Mouse (Mus musculus): ENCODE data around the gene Cep19. TPM values are rescaled to one million over a fixed set of nuclear protein-coding genes. Genes with fewer than 3 reads are reported as not detected.
"Not testable (repeated sequence)": the region's sequence is repeated elsewhere in the genome, so short reads cannot be mapped to it uniquely, and the experiment has no call there.

The Cep19 gene
- polyA plus RNA-seq, 1 experiment from 2014 or later: 48.4 TPM

DNA sequence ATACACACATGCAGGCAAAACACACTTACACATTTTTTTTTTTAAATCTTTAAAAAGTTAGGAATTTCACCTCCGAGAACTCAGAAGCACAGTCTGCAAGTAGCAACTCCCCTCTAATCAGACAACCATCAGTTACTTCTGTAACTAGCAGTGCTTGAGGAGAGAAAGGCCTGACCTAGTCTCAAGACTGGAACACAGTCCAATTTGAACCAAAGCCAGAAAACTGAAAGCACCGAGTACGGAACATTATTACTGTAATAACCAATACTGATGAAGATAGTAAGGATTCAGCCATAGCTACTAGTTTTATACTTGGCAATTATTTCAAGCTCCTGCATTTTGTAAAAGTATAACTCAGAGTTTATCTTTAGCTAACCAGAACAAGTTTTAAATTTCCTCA, 23.2 kb upstream of the Cep19 start:
- ATAC-seq: no peak
- Histone ChIP-seq H3K4me2 (ENCODE audit: low read length) (peak overlapping the region; percentile 6; the same call in 1 of the 2 replicates), H3K36me3 (ENCODE audit: control insufficient read depth, insufficient read depth) (no peaks in the 10 kb centered on the region), H3K27me3 (replicated peaks; ENCODE audit: control insufficient read depth, insufficient read depth, low read length) (no peaks in the 10 kb centered on the region), H3K4me3 (replicated peaks; ENCODE audit: low read length) (no peak overlapping the region), H3K27ac (ENCODE audit: low read length) (no peak overlapping the region), H3K9ac (replicated peaks; ENCODE audit: low read depth, low read length) (no peak overlapping the region), H3K9me3 (ENCODE audit: control insufficient read depth, low read length) (no peaks in the 10 kb centered on the region), H3K4me1 (replicated peaks; ENCODE audit: control insufficient read depth, insufficient read depth, low read length) (peaks cover 24% of the 10 kb centered on the region)
- 48% methylated on average over 3 of the region's 3 CpGs for WGBS

DNA sequence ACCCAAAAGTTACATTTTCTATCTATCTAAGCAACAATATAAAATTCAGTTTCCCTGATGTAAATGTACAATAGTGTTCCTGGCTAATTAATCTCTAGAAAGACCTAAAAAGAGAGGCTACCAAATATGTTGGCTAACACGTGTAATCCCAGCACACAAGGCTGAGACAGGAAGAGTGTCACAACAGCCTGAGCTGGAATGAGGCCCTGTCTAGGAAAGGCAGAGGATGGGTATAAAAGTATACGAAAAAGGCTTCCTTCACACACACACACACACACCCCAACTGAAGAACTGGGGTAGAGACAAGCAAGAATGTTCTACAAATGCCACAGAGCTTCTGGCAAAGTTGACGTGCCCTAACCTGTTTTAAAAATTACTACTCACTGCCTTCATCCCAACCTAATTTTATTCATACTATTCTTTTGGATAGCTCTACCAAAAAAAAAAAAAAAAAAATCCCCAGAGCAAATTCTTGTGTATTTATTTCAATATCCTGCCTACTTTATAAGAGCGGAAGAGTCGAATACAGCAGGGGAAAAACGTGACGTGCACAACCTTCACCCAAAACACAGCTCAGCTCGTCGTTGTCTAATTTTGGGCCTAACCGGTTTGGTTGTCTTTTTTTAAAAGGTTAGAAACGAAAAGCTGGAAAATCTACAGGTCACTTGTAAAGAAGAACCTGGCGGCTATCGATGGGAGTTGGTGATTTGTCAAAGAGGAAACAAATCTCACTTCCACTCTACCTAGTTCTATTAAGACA, 21.8 kb upstream of the Cep19 start:
- Histone ChIP-seq H3K27me3 (replicated peaks; ENCODE audit: control insufficient read depth, insufficient read depth, low read length) (no peaks in the 10 kb centered on the region), H3K9ac (replicated peaks; ENCODE audit: low read depth, low read length) (0 out of 2 replicates have a peak overlapping the region, but pooled peaks have one; percentile 19), H3K27ac (ENCODE audit: low read length) (no peak overlapping the region), H3K4me2 (ENCODE audit: low read length) (peak overlapping the region; percentile 60), H3K36me3 (ENCODE audit: control insufficient read depth, insufficient read depth) (no peaks in the 10 kb centered on the region), H3K4me1 (replicated peaks; ENCODE audit: control insufficient read depth, insufficient read depth, low read length) (peaks cover 21% of the 10 kb centered on the region), H3K9me3 (ENCODE audit: control insufficient read depth, low read length) (no peaks in the 10 kb centered on the region), H3K4me3 (replicated peaks; ENCODE audit: low read length) (peak overlapping the region; percentile 97)
- ATAC-seq: no peak
- WGBS: 5% methylated on average over 13 of the region's 13 CpGs

DNA sequence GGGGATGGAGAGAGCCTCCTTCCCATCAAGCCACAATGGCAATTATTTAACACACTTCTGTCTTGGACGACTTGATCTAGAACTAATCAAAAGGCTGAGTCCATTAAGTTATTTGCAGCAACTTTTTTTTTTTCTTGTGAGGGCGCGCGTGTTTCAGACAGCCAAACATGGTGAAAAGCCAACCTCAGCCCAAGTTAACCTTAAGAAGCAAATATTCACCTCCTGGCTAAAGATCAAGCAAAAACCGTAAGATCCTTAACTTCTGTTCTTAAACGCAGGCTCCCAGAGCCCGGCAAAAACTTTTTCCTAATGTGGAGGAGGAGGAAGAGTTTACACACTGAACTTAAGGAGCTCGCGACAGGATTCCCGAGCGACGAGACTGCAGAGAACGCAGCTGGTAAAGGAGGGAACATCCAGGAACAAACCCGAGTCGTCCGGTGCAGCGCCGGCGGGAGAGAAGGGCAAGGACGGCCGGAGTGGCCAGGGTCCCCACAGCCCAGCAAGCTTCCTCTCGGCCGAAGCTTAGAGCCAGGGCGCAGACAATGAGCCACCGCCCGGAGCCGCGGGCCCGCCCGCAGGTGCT, 21.1 kb upstream of the Cep19 start:
- Histone ChIP-seq H3K9me3 (ENCODE audit: control insufficient read depth, low read length) (no peaks in the 10 kb centered on the region), H3K27ac (ENCODE audit: low read length) (peak overlapping the region; percentile 89), H3K9ac (replicated peaks; ENCODE audit: low read depth, low read length) (peak overlapping the region; percentile 94), H3K27me3 (replicated peaks; ENCODE audit: control insufficient read depth, insufficient read depth, low read length) (no peaks in the 10 kb centered on the region), H3K36me3 (ENCODE audit: control insufficient read depth, insufficient read depth) (no peaks in the 10 kb centered on the region), H3K4me1 (replicated peaks; ENCODE audit: control insufficient read depth, insufficient read depth, low read length) (peaks cover 21% of the 10 kb centered on the region), H3K4me2 (ENCODE audit: low read length) (peak overlapping the region; percentile 60), H3K4me3 (replicated peaks; ENCODE audit: low read length) (peak overlapping the region; percentile 97)
- under 1% methylated on average over 30 of the region's 30 CpGs for WGBS
- ATAC-seq: no peak

DNA sequence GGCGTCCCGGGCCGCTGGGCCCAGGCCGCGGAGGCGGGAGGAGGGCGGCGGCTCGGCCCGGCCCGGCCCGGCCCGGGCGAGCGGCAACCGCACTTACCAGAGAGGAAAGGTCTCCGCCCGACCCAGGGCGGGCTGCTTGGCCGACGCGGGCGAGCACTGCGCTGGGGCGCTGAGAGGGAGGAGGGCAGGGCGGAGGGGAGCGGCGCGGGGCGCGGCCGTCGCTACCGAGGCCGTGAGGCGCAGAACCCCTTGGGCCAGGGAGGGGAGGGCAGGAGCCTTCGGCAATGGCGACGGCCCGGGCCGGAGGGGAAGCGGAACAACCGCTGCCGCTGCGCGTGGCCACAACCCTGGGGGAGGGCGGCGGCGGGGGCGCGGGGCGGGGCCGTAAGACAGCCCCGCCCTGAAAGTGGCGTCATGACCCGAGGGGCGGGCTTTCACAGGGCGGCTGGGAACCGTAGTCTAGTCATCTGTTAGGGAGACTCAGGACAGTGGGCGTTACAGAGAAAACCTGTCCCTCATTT, 20.5 kb upstream of the Cep19 start, which contains the start of gene Pak2:
TSS of gene Pak2 (minus strand) at position 352 of the 521 bp plus-strand sequence.
- H3K4me1 ChIP-seq (replicated peaks; ENCODE audit: control insufficient read depth, insufficient read depth, low read length): peaks cover 21% of the 10 kb centered on the region
- peak within 1 kb of the TSS; percentile 60 for H3K4me2 ChIP-seq (ENCODE audit: low read length)
- under 1% methylated on average over 46 of the region's 60 CpGs for WGBS
- no peaks in the 10 kb centered on the region for H3K9me3 ChIP-seq (ENCODE audit: control insufficient read depth, low read length)
- H3K27ac ChIP-seq (ENCODE audit: low read length): peak within 1 kb of the TSS; percentile 89
- peak within 1 kb of the TSS; percentile 97 for H3K4me3 ChIP-seq (replicated peaks; ENCODE audit: low read length)
- ATAC-seq: peak; percentile 97
- H3K27me3 ChIP-seq (replicated peaks; ENCODE audit: control insufficient read depth, insufficient read depth, low read length): no peaks in the 10 kb centered on the region
- peak within 1 kb of the TSS; percentile 94 for H3K9ac ChIP-seq (replicated peaks; ENCODE audit: low read depth, low read length)
- H3K36me3 ChIP-seq (ENCODE audit: control insufficient read depth, insufficient read depth): no peaks in the 10 kb centered on the region; the same call in 1 of the 2 replicates

DNA sequence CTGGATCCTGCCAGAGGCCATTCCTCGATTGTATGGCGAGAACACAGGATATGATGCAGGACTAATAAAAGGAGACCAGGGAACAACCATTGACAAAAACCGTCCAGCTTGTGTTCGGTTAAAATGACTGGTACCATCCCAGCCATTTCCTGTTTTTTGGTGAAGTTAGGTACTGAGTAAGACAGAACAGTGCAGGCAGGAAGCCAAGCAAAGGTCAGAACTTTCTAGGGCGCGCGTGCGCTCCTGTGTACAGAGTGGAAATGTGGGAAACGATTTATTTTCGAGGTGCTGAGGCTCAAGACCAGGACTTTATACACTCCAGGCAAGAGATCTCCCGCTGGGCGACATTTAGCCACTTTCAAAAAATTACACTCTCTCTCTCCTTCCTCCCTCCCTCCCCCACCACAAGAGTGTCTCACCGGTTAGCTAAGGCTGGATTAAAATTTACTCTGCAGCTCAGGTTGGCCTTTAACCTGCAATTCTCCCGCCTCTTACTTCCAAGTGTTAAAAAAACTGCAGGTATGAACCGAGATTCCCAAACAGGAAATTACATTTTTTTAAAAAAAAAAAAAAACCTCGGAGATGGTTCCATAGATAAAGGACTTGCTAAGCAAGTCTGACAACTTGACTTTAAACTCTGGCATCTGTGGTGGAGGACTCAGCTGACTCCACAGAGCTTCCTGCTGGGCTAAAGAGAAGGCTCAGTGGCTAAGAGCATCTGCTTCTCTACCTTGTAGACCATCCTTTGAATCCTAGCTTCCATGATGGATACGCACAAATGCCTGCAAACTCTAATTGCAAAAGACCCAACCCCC, 11.8 kb upstream of the Cep19 start:
- Histone ChIP-seq H3K4me3 (replicated peaks; ENCODE audit: low read length) (no peak overlapping the region), H3K9ac (replicated peaks; ENCODE audit: low read depth, low read length) (no peak overlapping the region), H3K9me3 (ENCODE audit: control insufficient read depth, low read length) (no peaks in the 10 kb centered on the region), H3K36me3 (ENCODE audit: control insufficient read depth, insufficient read depth) (peaks cover 33% of the 10 kb centered on the region), H3K4me1 (replicated peaks; ENCODE audit: control insufficient read depth, insufficient read depth, low read length) (no peaks in the 10 kb centered on the region), H3K27me3 (replicated peaks; ENCODE audit: control insufficient read depth, insufficient read depth, low read length) (no peaks in the 10 kb centered on the region), H3K27ac (ENCODE audit: low read length) (no peak overlapping the region), H3K4me2 (ENCODE audit: low read length) (no peak overlapping the region)
- WGBS: 91% methylated on average over 17 of the region's 17 CpGs
- ATAC-seq: no peak

DNA sequence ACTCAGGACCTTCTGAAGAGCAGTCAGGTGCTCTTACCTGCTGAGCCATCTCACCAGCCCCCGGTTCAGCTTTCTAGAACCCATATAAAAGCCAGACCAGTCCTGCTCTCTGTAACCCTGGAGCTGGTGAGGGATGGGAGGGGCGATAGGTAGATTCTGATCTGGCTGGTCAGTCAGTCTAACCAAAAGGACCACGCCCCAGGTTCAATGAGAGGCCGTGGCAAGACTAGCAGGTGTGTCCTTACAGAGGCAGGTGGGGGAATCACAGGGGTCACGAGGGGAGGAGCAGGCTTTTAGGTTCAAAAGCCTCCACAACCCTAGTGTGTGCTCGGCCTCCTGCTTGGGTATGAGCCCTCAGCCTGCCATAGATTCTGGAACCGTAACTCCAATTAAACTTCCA, 8.1 kb upstream of the Cep19 start:
- Histone ChIP-seq H3K36me3 (ENCODE audit: control insufficient read depth, insufficient read depth) (peaks cover 26% of the 10 kb centered on the region), H3K4me2 (ENCODE audit: low read length) (no peak overlapping the region), H3K4me3 (replicated peaks; ENCODE audit: low read length) (no peak overlapping the region), H3K4me1 (replicated peaks; ENCODE audit: control insufficient read depth, insufficient read depth, low read length) (no peaks in the 10 kb centered on the region), H3K9ac (replicated peaks; ENCODE audit: low read depth, low read length) (no peak overlapping the region), H3K27ac (ENCODE audit: low read length) (no peak overlapping the region), H3K27me3 (replicated peaks; ENCODE audit: control insufficient read depth, insufficient read depth, low read length) (no peaks in the 10 kb centered on the region), H3K9me3 (ENCODE audit: control insufficient read depth, low read length) (no peaks in the 10 kb centered on the region)
- ATAC-seq: no peak
- 95% methylated on average over 7 of the region's 7 CpGs for WGBS

DNA sequence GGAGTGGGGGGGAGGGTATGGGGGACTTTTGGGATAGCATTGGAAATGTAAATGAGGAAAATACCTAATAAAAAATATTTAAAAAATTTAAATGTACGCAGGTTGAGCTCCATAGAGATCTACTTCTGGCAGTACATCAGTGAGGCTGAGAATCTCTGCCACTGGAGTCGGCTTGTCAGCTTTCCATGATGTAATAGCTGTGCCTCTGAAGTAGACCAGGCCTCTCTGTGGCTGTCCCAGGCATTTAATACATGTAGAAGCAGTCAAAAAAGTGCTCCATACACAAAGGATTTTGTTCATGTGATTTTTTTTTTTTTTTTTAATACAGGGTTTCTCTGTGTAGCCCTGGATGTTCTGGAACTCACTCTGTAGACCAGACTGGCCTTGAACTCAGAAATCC, 1.8 kb upstream of the Cep19 start:
- not testable (repeated sequence) for ATAC-seq; H3K36me3 ChIP-seq (ENCODE audit: control insufficient read depth, insufficient read depth); H3K27ac ChIP-seq (ENCODE audit: low read length); H3K4me2 ChIP-seq (ENCODE audit: low read length); H3K9me3 ChIP-seq (ENCODE audit: control insufficient read depth, low read length); H3K4me3 ChIP-seq (replicated peaks; ENCODE audit: low read length); H3K9ac ChIP-seq (replicated peaks; ENCODE audit: low read depth, low read length); H3K27me3 ChIP-seq (replicated peaks; ENCODE audit: control insufficient read depth, insufficient read depth, low read length)
- H3K4me1 ChIP-seq (replicated peaks; ENCODE audit: control insufficient read depth, insufficient read depth, low read length): peaks cover 19% of the 10 kb centered on the region
- WGBS: 93% methylated on average over 2 of the region's 2 CpGs

DNA sequence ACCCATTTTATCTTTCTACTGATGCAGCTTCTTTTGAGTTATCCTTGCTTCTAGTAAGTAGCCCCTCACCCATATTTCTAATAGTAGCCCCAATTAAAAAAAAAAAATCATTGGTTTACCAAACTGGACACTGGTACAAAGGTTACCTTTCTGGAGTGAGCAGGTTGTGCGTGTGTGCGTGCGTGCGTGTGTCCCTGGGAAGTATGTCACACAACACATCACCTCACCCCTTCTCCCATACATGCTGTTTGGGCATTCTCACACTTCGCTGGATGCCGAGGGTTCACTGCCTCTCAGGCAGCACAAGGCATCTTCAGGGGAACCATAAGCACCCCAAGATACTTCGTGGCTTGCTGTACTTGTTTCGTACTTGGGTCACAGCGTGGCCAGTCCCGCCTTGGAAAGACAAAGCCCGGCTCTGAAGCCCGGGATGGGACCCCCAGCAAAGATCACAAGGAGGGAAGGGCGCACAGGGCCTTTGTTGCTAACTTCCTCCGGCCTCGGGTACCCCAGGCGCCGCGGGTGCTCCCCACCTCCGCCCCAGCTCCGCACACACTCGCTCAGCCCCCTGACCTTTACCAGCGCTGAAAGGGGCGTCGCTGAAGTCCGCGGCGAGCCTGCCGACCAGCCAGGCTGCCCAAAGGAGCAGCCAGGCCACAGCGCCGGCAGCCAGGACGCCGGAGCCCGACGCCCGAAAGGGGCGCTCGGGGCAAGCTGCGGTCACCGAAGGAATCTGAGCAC, 533 bp upstream of the Cep19 start:
- no peaks in the 10 kb centered on the region for H3K9me3 ChIP-seq (ENCODE audit: control insufficient read depth, low read length)
- H3K4me3 ChIP-seq (replicated peaks; ENCODE audit: low read length): peak overlapping the region; percentile 99
- 0 out of 2 replicates have a peak, but pooled peaks cover 8% of the 10 kb centered on the region for H3K36me3 ChIP-seq (ENCODE audit: control insufficient read depth, insufficient read depth)
- WGBS: under 1% methylated on average over 39 of the region's 39 CpGs
- H3K27me3 ChIP-seq (replicated peaks; ENCODE audit: control insufficient read depth, insufficient read depth, low read length): no peaks in the 10 kb centered on the region
- H3K27ac ChIP-seq (ENCODE audit: low read length): peak overlapping the region; percentile 71
- ATAC-seq: peak; percentile 59
- H3K9ac ChIP-seq (replicated peaks; ENCODE audit: low read depth, low read length): peak overlapping the region; percentile 95
- H3K4me1 ChIP-seq (replicated peaks; ENCODE audit: control insufficient read depth, insufficient read depth, low read length): peaks cover 19% of the 10 kb centered on the region
- H3K4me2 ChIP-seq (ENCODE audit: low read length): peak overlapping the region; percentile 86

Measured in forebrain, embryonic 16.5 days (tissue).